Mouse (Mus musculus) G1E (cell line): Measurements from ENCODE around the gene Kpna3.

Experiments used
- CTCF ChIP-seq: IDR thresholded peaks from 2 replicates; pipeline ENCODE4 v1.5.1; 2012; ENCODE audit warnings: low read depth, low read length, inconsistent platforms, mixed read lengths
- GATA1 ChIP-seq: IDR thresholded peaks from 2 replicates; pipeline ENCODE4 v1.6.1; 2012; ENCODE audit warnings: borderline replicate concordance, low read length, inconsistent platforms, mixed read lengths
- GATA2 ChIP-seq: IDR thresholded peaks from 2 replicates; pipeline ENCODE4 v1.6.1; 2012; ENCODE audit warnings: low read depth, low read length, inconsistent platforms, borderline replicate concordance
- POLR2AphosphoS5 ChIP-seq: IDR thresholded peaks from 2 replicates; pipeline ENCODE4 v1.6.1; 2012; ENCODE audit warnings: low read depth, low read length, inconsistent platforms; ENCODE audit not compliant: insufficient replicate concordance
- TAL1 ChIP-seq: conservative IDR thresholded peaks from 2 replicates; pipeline ENCODE4 v1.6.1; 2012; ENCODE audit warnings: low read depth, low read length, inconsistent platforms, mixed read lengths

DNA sequence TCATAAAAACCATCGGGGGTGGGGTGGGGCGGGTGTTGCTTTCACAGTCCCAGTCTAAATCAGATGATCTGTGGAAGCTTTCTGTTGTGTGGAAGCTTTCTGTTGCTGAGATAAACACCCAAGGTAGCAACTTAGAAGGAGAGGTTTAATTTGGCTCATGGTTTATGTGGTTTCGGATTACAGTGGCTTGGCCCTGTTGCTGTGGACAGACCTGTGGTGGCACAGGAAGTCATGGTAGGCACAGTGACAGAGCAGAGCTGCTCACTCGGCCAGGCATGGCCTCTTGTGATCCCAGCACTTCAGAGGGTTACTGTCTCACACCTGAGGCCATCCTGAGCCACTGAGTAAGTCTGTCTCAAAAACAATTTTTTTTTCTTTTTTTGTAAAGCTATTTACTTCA is 100.3 kb downstream of the Kpna3 start:
- TF ChIP-seq CTCF (no peak), GATA1 (no peak), TAL1 (no peak), POLR2AphosphoS5 (no peak), GATA2 (no peak)
